Mouse (Mus musculus) liver, postnatal 0 days (tissue): ENCODE results near the gene Sirpb1a.
"Not testable (repeated sequence)": the region's sequence is repeated elsewhere in the genome, so short reads cannot be mapped to it uniquely, and the experiment has no call there.

Experiments
- CTCF ChIP-seq: sonication (generic); IDR thresholded peaks from 2 replicates; pipeline ENCODE4 v1.5.1; 2016; ENCODE audit warnings: antibody characterized with exemption, low read depth
- EP300 ChIP-seq: IDR thresholded peaks from 2 replicates; pipeline ENCODE4 v1.6.1; 2016; ENCODE audit warnings: antibody characterized with exemption, low read depth, mild to moderate bottlenecking

DNA sequence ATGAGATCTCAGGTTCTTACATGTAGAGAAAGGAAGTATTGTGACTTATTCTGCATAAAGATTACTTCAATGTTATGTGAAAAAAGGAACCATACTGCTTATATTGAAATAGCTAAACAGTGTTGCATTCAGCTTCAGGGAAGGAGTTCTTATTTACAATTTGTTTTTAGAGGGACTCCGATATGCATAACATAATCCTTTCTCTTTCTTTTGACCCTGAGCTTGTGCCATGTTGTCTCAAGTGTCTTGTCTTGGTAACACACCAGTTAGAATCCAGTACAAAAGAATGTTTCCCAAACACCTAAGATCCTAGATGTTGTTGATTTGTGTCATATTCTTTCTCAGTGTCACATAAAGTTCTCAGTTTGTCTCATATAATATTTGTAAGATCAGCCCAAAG, at the start of gene Sirpb1a:
- TF ChIP-seq CTCF, EP300: not testable (repeated sequence)
